Mouse (Mus musculus): Measurements from ENCODE around the gene Zfp143.
A peak's percentile ranks its signal among the peaks of the same experiment; 100 is the strongest.
"Not testable (repeated sequence)": the region's sequence is repeated elsewhere in the genome, so short reads cannot be mapped to it uniquely, and the experiment has no call there.

Gene Zfp143

DNA sequence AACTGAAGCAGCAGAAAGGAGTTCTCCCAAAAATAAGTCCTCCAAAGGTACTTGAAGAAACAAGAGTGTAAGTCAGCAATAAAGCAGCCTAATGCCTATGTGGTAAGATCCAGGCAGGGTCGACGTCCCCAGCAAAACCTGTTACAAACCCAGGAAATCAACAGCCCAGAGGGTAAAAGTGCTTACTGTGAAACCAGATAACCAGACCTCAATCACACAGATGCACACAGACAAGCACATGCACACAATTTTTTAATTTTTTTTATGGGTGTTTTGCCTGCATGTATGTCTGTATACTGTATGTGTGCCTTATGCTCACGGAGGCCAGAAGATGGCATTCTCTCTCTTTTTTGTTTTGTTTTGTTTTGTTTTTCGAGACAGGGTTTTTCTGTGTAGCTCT, 35.3 kb downstream of the Zfp143 start:
- DNase-seq (ENCODE audit: low spot score) = no peak

GRCm38 (mm10) chr7:110097106-110097793, 36.2 kb downstream of the Zfp143 start:
- no peak for DNase-seq (ENCODE audit: low spot score)

DNA sequence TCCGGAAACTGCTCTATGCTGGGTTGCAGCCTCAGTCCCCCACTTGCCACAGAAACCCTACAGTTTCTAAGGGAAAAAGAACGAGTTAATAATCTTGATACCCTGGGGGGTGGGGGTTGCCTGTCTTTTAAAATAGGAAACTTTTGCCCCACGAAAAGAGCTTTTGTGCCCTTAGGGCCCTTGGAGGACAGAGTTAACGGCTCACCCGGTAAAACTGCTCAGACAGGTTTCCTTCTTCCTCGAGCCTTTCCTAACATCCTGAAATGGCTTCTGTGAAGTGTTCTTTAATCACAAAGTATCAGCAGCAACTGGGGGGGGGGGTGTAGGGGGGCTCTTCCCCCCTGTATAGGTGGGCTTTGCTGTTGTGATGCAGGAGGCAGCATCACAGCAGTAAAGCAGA, 39.8 kb downstream of the Zfp143 start:
- DNase-seq (ENCODE audit: low spot score) = no peak

- no peak for DNase-seq (ENCODE audit: low spot score)
Measured at GRCm38 (mm10) chr7:110101266-110101665, 40.2 kb downstream of the Zfp143 start.

GRCm38 (mm10) chr7:110105041-110105440, 44.0 kb downstream of the Zfp143 start:
- DNase-seq (ENCODE audit: low spot score) = no peak

GRCm38 (mm10) chr7:110106633-110107032, 45.6 kb downstream of the Zfp143 start:
- no peak for DNase-seq (ENCODE audit: low spot score)

DNA sequence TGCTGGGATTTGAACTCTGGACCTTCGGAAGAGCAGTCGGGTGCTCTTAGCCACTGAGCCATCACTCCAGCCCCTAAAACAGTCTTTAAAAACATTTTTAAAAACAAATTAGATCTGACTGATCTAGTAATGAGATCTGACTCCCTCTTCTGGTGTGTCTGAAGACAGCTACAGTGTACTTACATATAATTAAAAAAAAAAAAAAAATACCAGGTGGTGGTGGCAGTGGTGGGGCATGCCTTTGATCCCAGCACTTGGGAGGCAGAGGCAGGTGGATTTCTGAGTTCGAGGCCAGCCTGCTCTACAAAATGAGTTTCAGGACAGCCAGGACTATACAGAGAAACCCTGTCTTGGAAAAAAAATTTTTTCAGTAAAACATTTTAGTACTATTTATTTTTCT, 47.5 kb downstream of the Zfp143 start:
- DNase-seq (ENCODE audit: low spot score) = not testable (repeated sequence)

DNA sequence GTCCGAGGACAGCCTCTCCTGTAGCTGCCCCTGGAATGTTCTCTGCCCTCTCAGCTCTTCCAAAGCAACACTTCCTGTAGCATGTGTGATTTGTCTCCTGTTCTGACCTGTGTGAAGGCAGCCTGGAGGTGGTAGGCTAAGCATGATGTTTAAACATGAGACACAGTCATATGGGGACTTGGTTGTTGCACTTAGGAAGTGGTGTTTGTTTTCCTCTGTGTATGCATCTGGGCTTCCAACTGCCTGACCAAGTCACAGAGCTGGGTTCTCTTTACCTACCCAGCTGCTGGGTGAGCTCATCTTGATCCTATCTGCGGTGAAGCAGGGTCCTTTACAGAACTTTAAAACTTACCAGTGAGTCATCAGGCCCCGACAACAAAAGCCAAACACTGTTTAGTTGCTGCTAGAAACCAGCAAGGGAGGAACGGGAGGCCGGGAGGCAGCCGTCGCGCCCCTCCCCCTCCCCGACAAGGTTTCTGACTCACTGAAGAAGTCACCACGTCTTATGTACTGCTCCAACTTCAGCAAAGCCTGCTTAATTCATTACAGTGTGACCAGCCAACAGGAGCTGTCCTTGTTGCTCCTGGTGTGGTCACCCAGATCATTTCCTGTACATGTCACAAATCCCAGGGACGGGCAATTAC, 48.1 kb downstream of the Zfp143 start:
- DNase-seq (ENCODE audit: low spot score) = peak; percentile 15

DNA sequence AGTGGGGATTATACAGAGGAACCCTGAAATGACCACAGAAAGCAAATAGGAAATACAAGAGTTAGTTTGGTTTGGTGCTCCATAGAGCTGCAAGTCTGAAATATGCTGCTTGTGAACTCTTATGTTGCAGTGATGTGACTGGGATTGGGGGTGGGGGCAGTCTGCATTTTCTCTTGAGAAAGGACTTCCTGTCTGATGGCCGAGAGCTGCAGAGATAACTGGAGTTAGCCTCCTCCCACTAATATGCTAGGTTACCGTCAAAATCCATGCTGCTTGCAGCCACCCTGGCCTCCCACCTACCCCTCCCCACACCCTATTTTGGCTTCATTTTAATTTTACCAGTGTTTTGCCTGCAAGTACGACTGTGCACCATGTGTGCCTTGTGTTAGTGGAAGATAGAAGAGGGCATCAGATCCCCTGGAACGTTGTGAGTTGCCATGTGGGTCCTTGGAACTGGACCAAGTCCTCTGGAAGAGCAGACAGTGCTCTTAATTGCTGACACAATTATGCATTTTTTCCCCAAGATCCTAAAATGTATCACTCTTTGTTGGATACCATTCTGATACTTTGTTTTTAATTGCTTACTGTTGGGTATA, 49.1 kb downstream of the Zfp143 start:
- peak; percentile 60 for DNase-seq (ENCODE audit: low spot score)

- DNase-seq (ENCODE audit: low spot score) = no peak
Measured at GRCm38 (mm10) chr7:110114699-110115098, 53.7 kb downstream of the Zfp143 start.

GRCm38 (mm10) chr7:110116731-110117291, 55.8 kb downstream of the Zfp143 start:
- DNase-seq (ENCODE audit: low spot score) = peak; percentile 21

GRCm38 (mm10) chr7:110118448-110118847, 57.4 kb downstream of the Zfp143 start:
- no peak for DNase-seq (ENCODE audit: low spot score)

GRCm38 (mm10) chr7:110120157-110120784, 59.3 kb downstream of the Zfp143 start:
- DNase-seq (ENCODE audit: low spot score) = no peak

DNA sequence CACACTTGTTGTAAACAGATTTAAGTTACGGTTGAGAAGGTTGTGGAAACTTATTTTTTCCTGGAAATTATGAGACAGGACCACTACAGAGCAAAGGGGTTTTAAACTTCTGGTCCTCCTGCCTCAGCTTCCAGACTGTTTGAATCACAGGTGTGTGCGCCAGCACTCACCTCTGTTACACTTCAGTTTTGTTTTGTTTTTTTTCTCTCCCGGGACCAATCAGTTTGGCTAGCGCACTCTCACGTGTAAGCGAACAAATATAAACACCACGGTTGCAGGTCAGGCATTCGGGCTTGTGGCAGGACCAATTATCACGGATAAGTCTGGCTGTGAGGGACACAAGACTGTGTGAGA, 60.1 kb downstream of the Zfp143 start:
- no peak for DNase-seq (ENCODE audit: low spot score)

DNA sequence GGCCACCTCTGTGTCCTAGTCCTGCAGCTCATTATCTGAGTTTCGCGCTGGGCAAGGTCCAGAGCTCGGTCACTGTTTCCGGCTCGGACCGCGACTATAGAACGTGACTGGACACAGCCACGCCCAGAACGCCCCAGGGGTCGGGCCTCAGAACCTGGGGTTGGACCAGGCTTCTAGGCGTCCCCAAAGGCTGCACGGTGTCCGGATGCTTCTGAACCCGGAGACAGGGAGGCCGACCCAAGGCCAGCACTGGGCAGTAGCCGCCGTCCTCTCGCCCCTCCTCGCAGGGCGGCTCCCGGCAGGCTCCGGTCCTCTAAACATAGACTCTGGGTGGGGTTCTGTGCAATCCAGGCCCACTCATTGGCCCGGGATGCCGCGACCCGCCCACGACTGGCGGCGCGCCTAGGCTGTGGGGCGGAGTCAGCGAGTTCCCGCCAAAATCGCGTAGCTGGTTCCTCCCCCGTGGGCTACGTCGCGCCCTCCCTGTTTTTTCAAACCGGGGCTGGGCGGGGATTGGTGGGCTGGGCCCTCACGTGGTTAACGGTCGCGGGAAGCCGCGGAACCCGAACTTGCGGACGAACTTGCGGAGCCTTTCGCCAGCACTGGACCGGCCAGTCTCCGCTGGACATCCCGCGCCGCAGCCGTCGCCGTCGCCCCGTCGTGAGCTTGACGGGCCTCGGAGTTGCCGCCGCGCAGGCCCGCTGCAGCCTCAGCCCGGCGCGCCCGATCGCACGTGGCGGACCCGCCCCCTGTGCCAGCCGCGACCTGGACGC, 60.7 kb downstream of the Zfp143 start, which contains the start of gene Wee1:
Wee1 (plus strand) TSS at position 531 of the 773 bp plus-strand sequence.
- DNase-seq (ENCODE audit: low spot score) = peak; percentile 98

GRCm38 (mm10) chr7:110122289-110122564, 61.2 kb downstream of the Zfp143 start:
- peak; percentile 46 for DNase-seq (ENCODE audit: low spot score)

DNA sequence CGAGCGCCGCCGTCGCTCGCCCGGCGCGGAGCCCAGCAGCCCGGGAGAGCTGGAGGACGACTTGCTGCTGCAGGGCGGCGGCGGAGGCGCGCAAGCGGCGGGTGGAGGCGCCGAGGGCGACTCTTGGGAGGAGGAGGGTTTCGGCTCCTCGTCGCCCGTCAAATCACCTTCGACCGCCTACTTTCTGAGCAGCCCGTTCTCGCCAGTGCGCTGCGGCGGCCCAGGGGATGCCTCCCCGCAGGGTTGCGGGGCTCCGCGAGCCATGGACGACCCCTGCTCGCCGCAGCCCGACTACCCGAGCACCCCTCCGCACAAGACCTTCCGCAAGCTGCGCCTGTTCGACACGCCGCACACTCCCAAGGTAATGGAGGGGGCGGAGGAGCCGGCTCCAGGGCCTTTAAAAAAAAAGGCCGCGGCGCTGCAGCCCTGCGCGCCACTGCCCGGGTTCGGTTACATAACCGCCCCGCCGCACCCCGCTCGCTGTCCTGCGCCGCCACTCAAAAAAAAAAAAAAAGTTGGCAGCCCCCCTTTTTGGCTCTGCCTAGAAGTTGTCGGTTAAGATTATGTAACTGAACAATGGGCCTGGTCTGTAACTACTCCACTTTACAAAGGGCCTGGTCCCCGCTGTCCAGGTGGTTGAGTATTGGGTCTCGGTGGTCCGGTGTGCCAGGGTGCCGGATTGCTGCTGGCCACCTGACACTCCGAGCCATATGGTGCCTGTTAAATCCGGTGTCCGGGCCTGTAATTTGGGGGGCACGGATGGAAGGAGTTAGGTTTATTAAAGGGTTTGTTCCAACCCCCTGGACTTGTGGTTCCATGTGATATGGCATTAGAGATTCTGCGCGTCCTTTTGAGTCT, 61.8 kb downstream of the Zfp143 start:
- peak; percentile 41 for DNase-seq (ENCODE audit: low spot score)

DNA sequence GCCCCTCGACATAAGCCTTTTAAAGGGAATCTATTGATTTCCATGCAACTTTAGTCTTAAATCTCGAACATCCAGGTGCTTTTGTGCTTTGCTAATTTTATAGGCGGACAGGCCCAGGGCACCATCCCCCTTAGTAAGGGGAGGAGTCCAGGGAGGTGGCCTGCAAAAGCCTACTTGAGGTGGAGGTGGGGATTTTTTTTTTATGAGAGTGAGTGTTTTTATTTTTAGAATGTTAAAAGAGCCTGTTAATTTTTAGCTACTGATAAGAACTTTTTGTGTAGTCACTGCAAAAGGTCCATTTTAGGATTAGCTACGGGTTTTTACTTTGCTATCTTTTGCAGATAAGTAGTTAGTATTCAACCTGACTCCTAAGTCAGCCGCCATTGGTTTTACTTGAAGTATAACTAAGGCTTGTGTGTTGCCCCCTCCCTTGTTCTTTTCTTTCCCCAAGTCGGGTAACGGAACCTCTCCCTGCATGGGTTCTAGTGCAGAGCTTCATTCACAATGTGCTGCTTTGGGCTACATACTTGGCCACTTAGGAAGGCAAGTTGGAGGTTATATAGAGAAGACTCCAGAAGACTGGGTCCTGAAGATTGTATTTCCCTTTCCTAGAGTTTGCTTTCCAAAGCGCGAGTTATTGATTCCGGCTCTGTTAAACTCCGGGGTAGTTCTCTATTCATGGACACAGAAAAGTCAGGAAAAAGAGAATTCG, 63.0 kb downstream of the Zfp143 start:
- DNase-seq (ENCODE audit: low spot score) = no peak

GRCm38 (mm10) chr7:110128566-110128965, 67.5 kb downstream of the Zfp143 start:
- DNase-seq (ENCODE audit: low spot score) = no peak

DNA sequence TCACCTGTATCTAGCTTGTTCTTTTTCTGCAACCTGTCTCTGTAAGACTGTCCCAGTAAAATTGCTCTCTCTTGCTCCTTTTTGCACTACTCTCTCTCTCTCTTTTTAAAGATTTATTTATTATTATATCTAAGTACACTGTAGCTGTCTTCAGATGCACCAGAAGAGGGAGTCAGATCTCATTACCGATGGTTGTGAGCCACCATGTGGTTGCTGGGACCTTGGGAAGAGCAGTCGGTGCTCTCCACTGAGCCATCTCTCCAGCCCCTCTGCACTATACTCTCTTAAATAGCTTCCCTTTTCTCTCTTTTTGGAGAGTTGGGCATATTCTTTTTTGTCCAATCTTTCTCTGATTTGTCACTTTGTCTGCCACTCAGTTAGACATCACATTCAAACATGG, 71.3 kb downstream of the Zfp143 start:
- not testable (repeated sequence) for DNase-seq (ENCODE audit: low spot score)
